Mouse (Mus musculus): ENCODE results near the gene Sbp. TPM values are rescaled to one million over a fixed set of nuclear protein-coding genes. Genes with fewer than 3 reads are reported as not detected.

The Sbp gene
- not detected for polyA plus RNA-seq (2017; shearing (Covaris generic))

DNA sequence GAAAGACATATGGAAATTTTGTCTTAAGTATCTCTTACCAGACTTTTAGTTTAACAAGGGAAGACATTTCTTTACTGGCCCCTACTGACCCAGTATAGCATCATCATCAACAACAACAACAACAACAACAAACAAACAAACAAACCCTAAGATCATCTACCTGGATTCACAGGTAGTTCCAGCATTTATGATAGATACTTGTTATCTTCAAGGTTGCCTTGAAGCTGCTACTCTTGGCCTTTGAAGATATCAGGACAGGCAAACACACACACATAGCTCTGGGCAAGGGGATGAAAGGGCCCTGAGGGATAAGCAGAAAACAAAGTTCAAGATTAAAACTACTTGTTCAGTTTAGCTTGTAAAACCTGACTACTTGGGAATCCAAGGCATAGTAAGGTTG is at the start of gene Sbp:
Gene Sbp, plus strand, starts transcription at position 301 of the 400 bp plus-strand sequence.

DNA sequence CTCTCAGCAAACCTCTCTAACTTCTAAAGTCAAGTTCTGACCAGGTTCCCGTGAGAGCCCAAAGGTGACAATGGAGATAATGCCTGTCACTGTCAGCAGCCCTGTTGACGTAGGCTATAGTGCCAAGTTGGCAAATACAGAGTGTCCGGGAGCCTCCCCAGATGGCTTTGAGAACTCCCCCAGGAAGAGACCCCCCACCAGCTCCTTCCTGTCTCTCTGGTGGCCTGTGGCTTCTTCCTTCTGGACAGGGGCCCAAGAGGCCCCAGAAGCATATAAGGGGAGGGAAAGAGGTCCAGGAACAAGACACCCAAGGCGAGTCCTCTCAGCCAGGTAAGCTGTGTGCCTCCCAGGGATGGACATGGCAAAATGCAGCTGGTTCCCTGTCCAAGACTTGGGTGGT is 24.3 kb upstream of the Sbp start, which contains the start of gene Dcpp3:
Gene Dcpp3, plus strand, starts transcription at position 301 of the 400 bp plus-strand sequence.

DNA sequence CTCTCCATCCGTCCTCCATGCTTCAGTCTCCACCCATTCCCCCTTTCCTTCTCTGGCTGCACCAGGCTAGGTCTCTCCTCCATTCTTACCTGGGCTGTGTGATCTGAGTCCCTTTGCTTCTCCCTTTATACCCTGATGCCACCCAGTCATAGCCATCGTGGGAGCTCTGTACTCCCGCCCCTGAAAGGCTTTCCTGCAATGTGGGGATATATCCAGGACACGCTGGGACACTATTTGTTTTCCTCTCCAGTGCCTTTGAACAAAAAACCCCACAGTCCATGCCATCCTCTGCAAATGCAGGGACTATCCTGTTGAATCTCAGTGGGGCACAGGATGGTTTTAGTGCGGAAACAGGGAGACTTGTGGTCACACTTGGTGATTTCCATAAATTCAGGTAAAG is 13.7 kb downstream of the Sbp start, which contains the start of gene Sbpl:
Gene Sbpl, minus strand, starts transcription at position 101 of the 400 bp plus-strand sequence.

DNA sequence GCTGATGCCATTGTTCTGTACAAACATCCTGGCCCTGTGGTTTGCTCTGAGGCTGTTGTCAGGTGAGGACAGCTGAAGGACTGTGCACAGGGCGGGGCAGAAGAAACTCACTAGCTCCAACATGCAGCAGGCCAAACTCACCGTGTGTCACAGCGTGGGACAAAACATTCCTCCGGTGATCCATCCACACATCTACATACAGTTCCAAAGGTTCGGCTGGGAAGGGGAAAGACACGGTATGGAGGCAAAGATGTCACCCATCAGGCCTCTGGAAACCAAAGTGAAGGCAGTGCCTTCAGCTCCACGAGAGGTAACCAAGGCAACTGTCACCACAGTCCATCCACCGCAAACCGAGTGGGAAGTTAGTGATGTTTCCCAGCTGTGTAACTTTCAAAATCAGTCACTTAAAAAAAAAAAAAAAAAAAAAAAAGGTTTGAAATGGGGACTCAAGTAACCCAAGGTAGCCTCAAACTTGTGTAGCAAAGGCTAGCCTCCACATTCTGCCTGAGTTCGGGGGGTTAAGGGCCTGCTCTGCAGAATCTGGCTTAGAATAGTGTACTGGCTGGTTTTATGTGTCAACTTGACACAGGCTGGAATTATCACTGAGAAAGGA is 38.9 kb downstream of the Sbp start, which contains the start of gene Prss30:
Gene Prss30, minus strand, starts transcription at position 270 of the 613 bp plus-strand sequence.

Other genes with a start within 250 kb of the Sbp start
- gene 1520401A03Rik, start 218.9 kb upstream of the Sbp start, polyA plus RNA-seq (2017; shearing (Covaris generic)): 1 to 10 TPM in 1 of 2 experiments, under 1 TPM in 1; 0.49 to 1.3 TPM
- gene Pkmyt1, start 215.3 kb upstream of the Sbp start, polyA plus RNA-seq (2017; shearing (Covaris generic)): 10 to 100 TPM; 45.8 to 70.2 TPM
- gene Paqr4, start 200.8 kb upstream of the Sbp start, polyA plus RNA-seq (2017; shearing (Covaris generic)): 1 to 10 TPM; 6.7 to 8.1 TPM
- 1 to 10 TPM; 4.9 to 7.1 TPM for gene Kremen2, start 195.8 kb upstream of the Sbp start, polyA plus RNA-seq (2017; shearing (Covaris generic))
- gene Flywch1, start 170.1 kb upstream of the Sbp start, polyA plus RNA-seq (2017; shearing (Covaris generic)): 10 to 100 TPM; 38.5 to 40.7 TPM
- gene Flywch2, start 155.6 kb upstream of the Sbp start, polyA plus RNA-seq (2017; shearing (Covaris generic)): 1 to 10 TPM; 6.7 to 8.0 TPM
- 100 to 1,000 TPM; 854 to 986 TPM for gene Srrm2, start 151.1 kb upstream of the Sbp start, polyA plus RNA-seq (2017; shearing (Covaris generic))
- gene Elob, start 112.5 kb upstream of the Sbp start, polyA plus RNA-seq (2017; shearing (Covaris generic)): 100 to 1,000 TPM; 516 to 639 TPM
- gene Prss33, start 105.6 kb upstream of the Sbp start, polyA plus RNA-seq (2017; shearing (Covaris generic)): 1 to 10 TPM in 1 of 2 experiments, not detected in 1; 3.1 TPM
- gene Prss32, start 97.8 kb upstream of the Sbp start, polyA plus RNA-seq (2017; shearing (Covaris generic)): under 1 TPM in 1 of 2 experiments, not detected in 1; 0.73 TPM
- gene Prss41, start 97.5 kb upstream of the Sbp start, polyA plus RNA-seq (2017; shearing (Covaris generic)): 1 to 10 TPM; 2.5 to 7.6 TPM
- not detected for gene Prss21, start 73.6 kb upstream of the Sbp start, polyA plus RNA-seq (2017; shearing (Covaris generic))
- 10 to 100 TPM in 1 of 2 experiments, not detected in 1; 22.4 TPM for gene Dcpp1, start 60.8 kb upstream of the Sbp start, polyA plus RNA-seq (2017; shearing (Covaris generic))
- under 1 TPM in 1 of 2 experiments, not detected in 1; 0.84 TPM for gene Dcpp2, start 60.8 kb upstream of the Sbp start, polyA plus RNA-seq (2017; shearing (Covaris generic))
- gene Dcpp3, start 24.2 kb upstream of the Sbp start, polyA plus RNA-seq (2017; shearing (Covaris generic)): 1 to 10 TPM in 1 of 2 experiments, under 1 TPM in 1; 0.43 to 5.0 TPM
- gene Sbpl, start 13.6 kb downstream of the Sbp start, polyA plus RNA-seq (2017; shearing (Covaris generic)): not detected
- 1 to 10 TPM in 1 of 2 experiments, not detected in 1; 1.2 TPM for gene Prss30, start 38.9 kb downstream of the Sbp start, polyA plus RNA-seq (2017; shearing (Covaris generic))
- gene Prss22, start 56.4 kb downstream of the Sbp start, polyA plus RNA-seq (2017; shearing (Covaris generic)): not detected
- 1 to 10 TPM in 1 of 2 experiments, under 1 TPM in 1; 0.58 to 2.5 TPM for gene Prss27, start 96.5 kb downstream of the Sbp start, polyA plus RNA-seq (2017; shearing (Covaris generic))
- gene Kctd5, start 131.8 kb downstream of the Sbp start, polyA plus RNA-seq (2017; shearing (Covaris generic)): 10 to 100 TPM; 22.2 to 27.8 TPM
- 10 to 100 TPM; 39.9 to 43.6 TPM for gene Pdpk1, start 209.3 kb downstream of the Sbp start, polyA plus RNA-seq (2017; shearing (Covaris generic))
- 10 to 100 TPM; 33.0 to 37.4 TPM for gene Amdhd2, start 222.1 kb downstream of the Sbp start, polyA plus RNA-seq (2017; shearing (Covaris generic))
- 100 to 1,000 TPM; 291 to 333 TPM for gene Atp6v0c, start 228.0 kb downstream of the Sbp start, polyA plus RNA-seq (2017; shearing (Covaris generic))